Mouse (Mus musculus): ENCODE data around the gene Ssr1. TPM values are rescaled to one million over a fixed set of nuclear protein-coding genes. Genes with fewer than 3 reads are reported as not detected.
A peak's percentile ranks its signal among the peaks of the same experiment; 100 is the strongest.

Gene Ssr1
- 101 and 118 TPM in 2 replicates for polyA plus RNA-seq (2016; fragmentation: Nextera tagmentation; extraction: Ambion mirVana)

DNA sequence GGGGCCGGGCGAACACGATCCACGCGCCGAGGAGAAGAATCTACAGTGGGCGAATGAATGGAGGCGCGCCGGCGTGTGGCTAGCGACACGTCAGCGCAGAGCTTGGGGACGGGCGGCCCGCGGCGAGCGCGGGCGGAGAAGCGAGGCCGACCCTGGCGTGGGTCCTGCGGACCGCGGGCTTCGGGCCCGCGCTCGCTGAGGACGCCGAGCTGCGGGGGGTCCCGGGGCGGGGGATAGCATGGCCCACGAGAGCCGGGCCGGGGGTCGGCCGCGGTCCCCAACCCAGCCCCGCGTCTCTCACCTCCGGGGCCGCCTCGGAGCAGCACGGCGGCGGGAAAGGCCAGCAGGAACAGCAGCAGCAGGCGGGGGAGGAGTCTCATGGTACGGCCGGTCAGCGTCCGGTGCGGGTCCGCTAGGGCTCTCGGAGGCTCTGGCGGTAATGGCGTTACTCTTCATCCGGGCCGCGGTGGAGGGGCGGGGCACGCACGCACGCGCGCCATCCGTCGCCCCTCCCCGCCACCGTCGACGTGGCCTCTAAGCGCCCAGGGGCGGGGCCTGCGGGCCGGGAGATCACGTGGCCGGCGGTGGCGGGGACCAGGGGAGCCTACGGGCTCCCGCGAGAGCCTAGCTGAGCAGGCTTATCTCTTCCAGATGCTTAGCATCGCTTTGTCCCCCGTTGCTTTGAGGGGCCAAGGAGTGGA, at the start of gene Ssr1:
TSS of gene Ssr1 (minus strand) at position 514 of the 701 bp plus-strand sequence.
- no peaks in the 10 kb centered on the region for H3K27me3 ChIP-seq
- peak within 1 kb of the TSS; percentile 95 for H3K27ac ChIP-seq
- peak within 1 kb of the TSS; percentile 95 for H3K4me3 ChIP-seq
- ATAC-seq (ENCODE audit: low FRiP score), result peak; percentile 99
- WGBS, result under 1% methylated on average over 82 of the region's 89 CpGs
- peak within 1 kb of the TSS; percentile 93 for H3K9ac ChIP-seq
- H3K4me1 ChIP-seq, result peaks cover 9% of the 10 kb centered on the region
- H3K9me3 ChIP-seq (replicated peaks), result no peaks in the 10 kb centered on the region
- H3K4me2 ChIP-seq (replicated peaks), result peak within 1 kb of the TSS; percentile 83
- peaks cover 25% of the 10 kb centered on the region for H3K36me3 ChIP-seq

DNA sequence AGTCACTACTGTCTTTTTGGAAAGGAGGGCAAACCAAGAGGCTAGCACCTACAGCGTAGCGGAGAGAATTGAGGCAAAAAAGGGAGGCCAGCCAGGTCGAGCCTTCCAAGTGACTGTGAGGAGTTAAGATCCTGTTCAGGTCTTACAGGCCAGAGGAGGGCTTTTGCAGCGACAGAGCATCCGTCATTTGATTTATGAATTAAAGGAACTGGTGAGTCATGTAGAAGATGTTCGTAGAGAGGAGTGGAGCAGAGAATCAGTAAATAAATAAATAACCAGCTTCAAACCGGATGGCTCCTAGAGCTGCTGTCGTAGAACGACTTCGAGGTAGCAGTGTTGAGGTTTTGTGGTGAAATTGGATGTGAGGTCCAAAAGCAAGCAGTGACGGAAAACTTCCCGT, 43.8 kb upstream of the Ssr1 start:
- H3K27ac ChIP-seq, result no peak overlapping the region; the same call in 1 of the 2 replicates
- 55% methylated on average over 12 of the region's 12 CpGs for WGBS
- H3K4me1 ChIP-seq, result peaks cover 18% of the 10 kb centered on the region
- H3K27me3 ChIP-seq, result no peaks in the 10 kb centered on the region
- no peaks in the 10 kb centered on the region for H3K9me3 ChIP-seq (replicated peaks)
- no peak for ATAC-seq (ENCODE audit: low FRiP score)
- H3K4me2 ChIP-seq (replicated peaks), result peak overlapping the region; percentile 89
- H3K4me3 ChIP-seq, result peak overlapping the region; percentile 78
- peaks cover 29% of the 10 kb centered on the region for H3K36me3 ChIP-seq
- peak overlapping the region; percentile 88 for H3K9ac ChIP-seq

- H3K4me2 ChIP-seq (replicated peaks), result peak within 1 kb of the TSS; percentile 89
- no peaks in the 10 kb centered on the region for H3K27me3 ChIP-seq
- H3K4me1 ChIP-seq, result peaks cover 18% of the 10 kb centered on the region
- H3K36me3 ChIP-seq, result peaks cover 24% of the 10 kb centered on the region
- H3K9ac ChIP-seq, result peak within 1 kb of the TSS; percentile 88
- WGBS, result under 1% methylated on average over 47 of the region's 47 CpGs
- no peaks in the 10 kb centered on the region for H3K9me3 ChIP-seq (replicated peaks)
- peak within 1 kb of the TSS; percentile 78 for H3K4me3 ChIP-seq
- peak; percentile 95 for ATAC-seq (ENCODE audit: low FRiP score)
- peak within 1 kb of the TSS; percentile 76 for H3K27ac ChIP-seq
These were observed 43.1 kb upstream of the Ssr1 start, which contains the start of gene Cage1 for GRCm38 (mm10) chr13:38037044-38037687. Gene Cage1 (minus strand): TSS chr13:38037069.

GRCm38 (mm10) chr13:38036343-38037043, 42.5 kb upstream of the Ssr1 start, which contains the start of gene Riok1:
Gene Riok1 (plus strand): TSS chr13:38036995.
- WGBS, result 10% methylated on average over 37 of the region's 37 CpGs
- H3K36me3 ChIP-seq, result peaks cover 19% of the 10 kb centered on the region
- ATAC-seq (ENCODE audit: low FRiP score), result peak; percentile 83; the same call in 1 of the 2 replicates
- H3K9me3 ChIP-seq (replicated peaks), result no peaks in the 10 kb centered on the region
- H3K9ac ChIP-seq, result peak within 1 kb of the TSS; percentile 88
- peak within 1 kb of the TSS; percentile 89 for H3K4me2 ChIP-seq (replicated peaks)
- H3K27ac ChIP-seq, result peak within 1 kb of the TSS; percentile 76
- H3K27me3 ChIP-seq, result no peaks in the 10 kb centered on the region
- peak within 1 kb of the TSS; percentile 78 for H3K4me3 ChIP-seq
- peaks cover 18% of the 10 kb centered on the region for H3K4me1 ChIP-seq

DNA sequence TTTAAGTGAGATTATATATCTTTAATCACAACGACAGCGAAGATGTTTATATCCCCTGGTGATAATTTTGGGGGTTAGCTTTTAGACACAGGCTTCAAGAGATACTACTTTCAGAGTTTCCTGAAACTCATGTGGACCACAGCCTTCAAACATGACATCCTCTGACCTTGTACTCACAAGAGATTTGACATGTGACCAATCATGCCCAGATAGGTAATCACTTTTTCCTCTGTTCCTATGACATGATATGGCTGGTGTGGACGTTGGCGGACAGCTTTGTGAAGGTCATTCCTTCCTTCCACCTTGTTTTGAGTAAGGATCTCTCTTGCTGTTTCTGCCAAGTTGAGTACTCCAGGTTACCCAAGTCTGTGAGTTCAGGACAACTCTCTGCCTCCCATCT, 34.4 kb upstream of the Ssr1 start:
- Histone ChIP-seq H3K27me3 (no peaks in the 10 kb centered on the region), H3K27ac (no peak overlapping the region), H3K4me3 (no peak overlapping the region), H3K36me3 (no peaks in the 10 kb centered on the region), H3K9me3 (replicated peaks) (no peaks in the 10 kb centered on the region), H3K4me1 (no peaks in the 10 kb centered on the region), H3K9ac (no peak overlapping the region), H3K4me2 (replicated peaks) (no peak overlapping the region)
- 82% methylated on average over 4 of the region's 4 CpGs for WGBS
- ATAC-seq (ENCODE audit: low FRiP score), result no peak

GRCm38 (mm10) chr13:38027618-38028248, 33.7 kb upstream of the Ssr1 start:
- no peaks in the 10 kb centered on the region for H3K9me3 ChIP-seq (replicated peaks)
- H3K27me3 ChIP-seq, result no peaks in the 10 kb centered on the region
- H3K4me1 ChIP-seq, result no peaks in the 10 kb centered on the region
- no peaks in the 10 kb centered on the region for H3K36me3 ChIP-seq
- no peak overlapping the region for H3K4me3 ChIP-seq
- H3K27ac ChIP-seq, result no peak overlapping the region
- no peak overlapping the region for H3K9ac ChIP-seq
- no peak for ATAC-seq (ENCODE audit: low FRiP score)
- H3K4me2 ChIP-seq (replicated peaks), result no peak overlapping the region
- 69% methylated on average over 6 of the region's 6 CpGs for WGBS

DNA sequence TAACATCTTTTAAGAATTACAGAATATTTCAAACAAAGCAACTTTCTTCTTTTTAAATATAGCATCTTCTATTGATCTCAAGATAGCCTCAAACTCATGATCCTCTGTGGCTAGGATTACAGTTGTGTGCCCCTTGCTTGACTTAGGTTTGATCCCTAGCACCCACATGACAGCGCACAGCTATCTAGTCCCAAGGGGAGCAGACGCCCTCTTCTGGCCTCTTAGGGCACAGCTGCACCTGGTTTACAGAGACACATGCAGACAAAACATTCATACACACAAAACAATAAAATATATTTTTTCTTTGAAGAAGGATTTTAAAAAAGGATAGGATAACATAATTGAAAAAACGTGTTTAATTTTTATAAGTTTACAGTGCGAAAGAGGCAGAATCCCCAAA, 31.9 kb upstream of the Ssr1 start:
- H3K4me2 ChIP-seq (replicated peaks), result no peak overlapping the region
- H3K27me3 ChIP-seq, result no peaks in the 10 kb centered on the region
- H3K9ac ChIP-seq, result no peak overlapping the region
- no peak overlapping the region for H3K27ac ChIP-seq
- no peaks in the 10 kb centered on the region for H3K4me1 ChIP-seq
- H3K4me3 ChIP-seq, result no peak overlapping the region
- H3K36me3 ChIP-seq, result no peaks in the 10 kb centered on the region
- no peaks in the 10 kb centered on the region for H3K9me3 ChIP-seq (replicated peaks)
- 36% methylated on average over 4 of the region's 4 CpGs for WGBS
- no peak for ATAC-seq (ENCODE audit: low FRiP score)

DNA sequence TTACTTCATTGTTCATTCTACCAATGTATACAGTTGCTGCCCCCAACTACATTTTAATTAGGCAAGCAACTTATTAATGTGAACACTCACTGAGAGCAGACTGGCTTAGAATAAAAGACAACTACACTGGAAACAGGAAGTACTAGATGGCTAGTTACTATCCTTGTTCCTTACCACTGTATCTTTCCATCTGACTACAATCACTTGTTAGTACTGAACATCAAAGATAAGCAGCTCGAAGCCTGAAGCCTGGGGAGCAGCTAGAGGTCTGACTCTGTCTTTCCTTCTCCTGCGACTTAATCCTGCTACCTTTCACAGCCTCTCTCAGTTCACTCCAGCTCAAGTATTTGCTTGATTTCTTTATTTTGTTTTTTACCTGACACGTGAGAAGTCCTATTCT, 24.8 kb upstream of the Ssr1 start:
- Histone ChIP-seq H3K4me2 (replicated peaks) (no peak overlapping the region), H3K4me3 (no peak overlapping the region), H3K9me3 (replicated peaks) (peaks cover 6% of the 10 kb centered on the region; the same call in 1 of the 2 replicates), H3K36me3 (no peaks in the 10 kb centered on the region), H3K4me1 (no peaks in the 10 kb centered on the region), H3K9ac (no peak overlapping the region), H3K27ac (no peak overlapping the region), H3K27me3 (no peaks in the 10 kb centered on the region)
- 80% methylated on average over 3 of the region's 3 CpGs for WGBS
- no peak for ATAC-seq (ENCODE audit: low FRiP score)

GRCm38 (mm10) chr13:38015591-38015990, 21.6 kb upstream of the Ssr1 start:
- Histone ChIP-seq H3K27me3 (no peaks in the 10 kb centered on the region), H3K9ac (no peak overlapping the region), H3K4me1 (no peaks in the 10 kb centered on the region), H3K4me2 (replicated peaks) (no peak overlapping the region), H3K4me3 (no peak overlapping the region), H3K27ac (no peak overlapping the region), H3K9me3 (replicated peaks) (peaks cover 6% of the 10 kb centered on the region; the same call in 1 of the 2 replicates), H3K36me3 (no peaks in the 10 kb centered on the region)
- ATAC-seq (ENCODE audit: low FRiP score), result no peak
- 90% methylated on average over 4 of the region's 4 CpGs for WGBS

DNA sequence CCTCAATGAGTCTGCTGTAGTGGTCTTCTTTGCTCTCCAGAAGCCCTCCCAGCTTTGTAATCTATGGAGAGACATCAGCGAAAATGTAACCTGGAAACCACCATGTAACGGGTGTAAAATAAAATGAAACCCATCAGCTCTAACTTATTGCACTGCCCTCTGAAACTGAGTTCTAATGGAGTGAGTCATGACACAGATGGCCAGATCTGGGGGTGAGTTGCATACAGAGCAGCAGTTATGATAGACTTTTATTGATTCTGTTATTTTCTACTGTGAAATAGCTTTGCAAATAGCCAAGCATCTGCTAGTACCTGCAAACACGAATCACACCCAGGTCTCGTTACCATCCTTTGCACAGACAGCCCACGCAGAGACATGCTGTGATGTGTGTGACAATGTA, 18.4 kb upstream of the Ssr1 start:
- H3K4me1 ChIP-seq, result no peaks in the 10 kb centered on the region
- no peak overlapping the region for H3K4me3 ChIP-seq
- WGBS, result 81% methylated on average over 5 of the region's 5 CpGs
- H3K27ac ChIP-seq, result no peak overlapping the region
- no peaks in the 10 kb centered on the region for H3K36me3 ChIP-seq
- H3K4me2 ChIP-seq (replicated peaks), result no peak overlapping the region
- no peaks in the 10 kb centered on the region for H3K27me3 ChIP-seq
- no peak for ATAC-seq (ENCODE audit: low FRiP score)
- H3K9ac ChIP-seq, result no peak overlapping the region
- H3K9me3 ChIP-seq (replicated peaks), result no peaks in the 10 kb centered on the region

DNA sequence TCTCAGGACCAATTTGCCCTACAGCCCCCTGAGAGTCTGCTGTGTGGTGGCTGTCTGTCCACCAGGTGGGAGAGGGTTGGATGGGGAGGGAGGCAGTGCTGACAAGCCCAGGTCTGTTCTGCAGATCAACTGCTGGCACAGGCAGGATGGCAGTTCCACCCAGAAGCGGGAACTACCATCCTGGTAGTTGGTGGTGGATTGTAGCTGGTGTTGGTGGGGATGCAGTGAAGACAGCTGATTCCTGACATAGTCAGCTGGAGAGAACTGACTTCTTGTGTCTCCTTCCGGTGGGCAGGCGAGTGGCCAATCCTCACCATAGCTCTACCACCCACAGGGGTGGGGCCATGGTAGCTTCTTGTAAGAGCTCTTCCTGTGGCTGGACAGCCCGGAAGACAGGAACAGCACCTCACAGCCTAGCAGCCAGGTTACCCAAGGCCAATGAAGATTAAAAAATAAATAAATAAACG, 16.5 kb upstream of the Ssr1 start:
- Histone ChIP-seq H3K4me2 (replicated peaks) (no peak overlapping the region), H3K4me3 (no peak overlapping the region), H3K9me3 (replicated peaks) (no peaks in the 10 kb centered on the region), H3K27me3 (no peaks in the 10 kb centered on the region), H3K36me3 (no peaks in the 10 kb centered on the region), H3K27ac (no peak overlapping the region), H3K4me1 (no peaks in the 10 kb centered on the region), H3K9ac (no peak overlapping the region)
- 77% methylated on average over 5 of the region's 5 CpGs for WGBS
- ATAC-seq (ENCODE audit: low FRiP score), result no peak
